Mouse (Mus musculus) small intestine, adult 2 months (tissue): ENCODE results near the gene Prkar2b.

ENCODE experiments used
- CTCF ChIP-seq: fragments of 200-500 bp; IDR thresholded peaks from 2 replicates; pipeline ENCODE4 v1.5.1; 2012; ENCODE audit warnings: low read depth, mild to moderate bottlenecking, control low read depth, inconsistent platforms, low read length, moderate library complexity, mixed read lengths; ENCODE audit not compliant: insufficient replicate concordance, insufficient read length; ENCODE audit errors: extremely low read depth
- POLR2A ChIP-seq: fragments of 200-500 bp; IDR thresholded peaks from 2 replicates; pipeline ENCODE4 v1.6.1; 2012; ENCODE audit warnings: low read depth, mild to moderate bottlenecking, control low read depth, inconsistent platforms, low read length, moderate library complexity

DNA sequence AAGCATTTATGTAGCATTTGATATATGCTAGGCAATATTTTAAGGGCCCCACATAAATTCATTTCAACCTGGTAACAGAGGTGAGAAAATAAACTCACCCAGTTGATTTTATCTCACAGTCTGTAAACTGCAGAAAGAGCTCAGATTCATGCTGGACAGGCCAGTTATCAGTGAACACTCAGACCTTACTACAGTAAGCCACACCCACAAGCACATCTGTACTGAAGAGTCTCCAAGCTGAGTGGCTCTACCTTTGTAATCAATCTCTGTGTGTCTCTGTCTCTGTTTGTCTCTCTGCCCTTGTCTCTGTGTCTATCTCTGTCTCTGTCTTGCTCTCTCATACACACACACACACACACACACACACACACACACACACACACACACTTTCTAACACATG, 71.4 kb downstream of the Prkar2b start:
- TF ChIP-seq CTCF (no peak), POLR2A (no peak)
